Mouse (Mus musculus) CH12.LX (cell line): ENCODE measurements around the gene Rnf8. TPM values are rescaled to one million over a fixed set of nuclear protein-coding genes. Genes with fewer than 3 reads are reported as not detected.

Source experiments
- DNase-seq: peaks from one replicate; pipeline ENCODE4 v3.0.0-alpha.2; 2013; ENCODE audit errors: extremely low read depth
- H3K27ac ChIP-seq: 2 replicates; pipeline ENCODE4 v1.5.1; 2012; ENCODE audit warnings: low read depth, mild to moderate bottlenecking, control low read depth, moderate library complexity; ENCODE audit not compliant: insufficient read depth
- H3K27me3 ChIP-seq: replicated peaks from 2 replicates; pipeline ENCODE3; 2012; ENCODE audit warnings: inconsistent platforms
- H3K36me3 ChIP-seq, 2 experiments: replicated peaks in 1 of 2; 2 replicates each; pipeline versions ENCODE3 to v1.6.1; 2012; ENCODE audit warnings: inconsistent platforms in 1 of 2, low read length in 1 of 2, mild to moderate bottlenecking in 1 of 2, mixed read lengths in 1 of 2, moderate library complexity in 1 of 2; ENCODE audit not compliant: control insufficient read depth in 1 of 2, insufficient read depth in 1 of 2
- H3K4me1 ChIP-seq, 2 experiments: 2 replicates each; pipeline ENCODE4 v1.6.1; 2012; ENCODE audit warnings: inconsistent platforms in 1 of 2, moderate library complexity in 1 of 2; ENCODE audit not compliant: insufficient read depth in 2 of 2, control insufficient read depth in 1 of 2
- H3K4me2 ChIP-seq: 2 replicates; pipeline ENCODE4 v1.6.1; 2012; ENCODE audit warnings: low read depth, mild to moderate bottlenecking, control low read depth; ENCODE audit not compliant: poor library complexity, insufficient read depth, severe bottlenecking
- H3K4me3 ChIP-seq, 3 experiments: fragments of 150-350 bp in 1 of 3; sonication (generic) in 1 of 3; replicated peaks in 1 of 3; 2 replicates each; pipeline versions ENCODE3 to v1.5.1; 2011 to 2012; ENCODE audit warnings: low read depth in 2 of 3, low read length in 2 of 3, mild to moderate bottlenecking in 2 of 3, moderate library complexity in 2 of 3, control low read depth in 1 of 3, improper control_type of control experiment in 1 of 3, inconsistent platforms in 1 of 3, mixed read lengths in 1 of 3; ENCODE audit not compliant: poor library complexity in 1 of 3
- H3K79me2 ChIP-seq: replicated peaks from 2 replicates; pipeline ENCODE4 v1.6.1; 2012; ENCODE audit warnings: mild to moderate bottlenecking, moderate library complexity; ENCODE audit not compliant: control insufficient read depth, poor library complexity, insufficient read depth, severe bottlenecking; ENCODE audit errors: extremely low read depth
- H3K9ac ChIP-seq: 2 replicates; pipeline ENCODE4 v1.6.1; 2012; ENCODE audit warnings: low read depth, mild to moderate bottlenecking, control low read depth, moderate library complexity; ENCODE audit not compliant: insufficient read depth
- H3K9me3 ChIP-seq: replicated peaks from 2 replicates; pipeline ENCODE3; 2012; ENCODE audit warnings: low read length, inconsistent platforms, mixed read lengths
- BHLHE40 ChIP-seq: IDR thresholded peaks from 2 replicates; pipeline ENCODE4 v1.6.1; 2011; ENCODE audit warnings: mild to moderate bottlenecking, low read depth, low read length, improper control_type of control experiment
- CHD1 ChIP-seq: IDR thresholded peaks from 2 replicates; pipeline ENCODE4 v1.6.1; 2012; ENCODE audit warnings: low read depth, low read length, improper control_type of control experiment, inconsistent platforms
- EP300 ChIP-seq: IDR thresholded peaks from 2 replicates; pipeline ENCODE4 v1.6.1; 2011; ENCODE audit warnings: low read length, improper control_type of control experiment
- ETS1 ChIP-seq: conservative IDR thresholded peaks from 2 replicates; pipeline ENCODE4 v1.6.1; 2012; ENCODE audit warnings: low read depth, mild to moderate bottlenecking, inconsistent platforms, low read length, improper control_type of control experiment, moderate library complexity
- IRF4 ChIP-seq: IDR thresholded peaks from 2 replicates; pipeline ENCODE4 v1.6.1; 2014; ENCODE audit warnings: low read depth, mild to moderate bottlenecking, inconsistent platforms, low read length, improper control_type of control experiment
- JUND ChIP-seq: conservative IDR thresholded peaks from 2 replicates; pipeline ENCODE4 v1.6.1; 2011; ENCODE audit warnings: low read depth, low read length, improper control_type of control experiment
- MAFK ChIP-seq: IDR thresholded peaks from 2 replicates; pipeline ENCODE4 v1.6.1; 2011; ENCODE audit warnings: low read length, improper control_type of control experiment; ENCODE audit not compliant: insufficient replicate concordance
- MEF2A ChIP-seq: IDR thresholded peaks from 2 replicates; pipeline ENCODE4 v1.6.1; 2014; ENCODE audit warnings: low read depth, mild to moderate bottlenecking, inconsistent platforms, low read length, improper control_type of control experiment, borderline replicate concordance
- MXI1 ChIP-seq: IDR thresholded peaks from 2 replicates; pipeline ENCODE4 v1.6.1; 2011; ENCODE audit warnings: mild to moderate bottlenecking, low read depth, low read length, improper control_type of control experiment
- NELFE ChIP-seq: IDR thresholded peaks from 2 replicates; pipeline ENCODE4 v1.6.1; 2011; ENCODE audit warnings: low read depth, low read length, improper control_type of control experiment
- POLR2AphosphoS2 ChIP-seq: IDR thresholded peaks from 2 replicates; pipeline ENCODE4 v1.6.1; 2011; ENCODE audit warnings: low read depth, low read length, improper control_type of control experiment
- SMC3 ChIP-seq: IDR thresholded peaks from 2 replicates; pipeline ENCODE4 v1.6.1; 2011; ENCODE audit warnings: low read depth, low read length, improper control_type of control experiment
- TBP ChIP-seq: conservative IDR thresholded peaks from 2 replicates; pipeline ENCODE4 v1.6.1; 2011; ENCODE audit warnings: low read depth, low read length, improper control_type of control experiment
- UBTF ChIP-seq: IDR thresholded peaks from 2 replicates; pipeline ENCODE4 v1.6.1; 2012; ENCODE audit warnings: low read depth, mild to moderate bottlenecking, inconsistent platforms, low read length, improper control_type of control experiment, moderate library complexity
- USF1 ChIP-seq: IDR thresholded peaks from 2 replicates; pipeline ENCODE4 v1.6.1; 2014; ENCODE audit warnings: low read depth, mild to moderate bottlenecking, inconsistent platforms, low read length, improper control_type of control experiment
- USF2 ChIP-seq: conservative IDR thresholded peaks from 2 replicates; pipeline ENCODE4 v1.6.1; 2011; ENCODE audit warnings: low read depth, low read length, improper control_type of control experiment
- ZNF384 ChIP-seq: IDR thresholded peaks from 2 replicates; pipeline ENCODE4 v1.6.1; 2012; ENCODE audit warnings: low read depth, low read length, improper control_type of control experiment, inconsistent platforms
- dilution Hi-C: fragments of 300-500 bp; cut with MboI; formaldehyde crosslinking; loops from 2 replicates; pipeline ENCODE4 v1.14.3; 2020; ENCODE audit warnings: low sequenced_read_pairs; ENCODE audit not compliant: extremely low pct_unique_long_range_greater_than_20kb, extremely low pct_ligation_motif_present
- in situ Hi-C: fragments of 300-500 bp; cut with MboI; formaldehyde crosslinking; loops from 3 replicates; pipeline ENCODE4 v1.14.3; 2019; ENCODE audit warnings: low sequenced_read_pairs, low pct_ligation_motif_present, low pct_unique_long_range_greater_than_20kb, mixed read lengths
- polyA plus RNA-seq: library from polyadenylated mRNA; unstranded; fragments of >175 nt; gene quantifications from 2 replicates; pipeline ENCODE4 v1.2.1, GENCODE M21; 2012; ENCODE audit warnings: low read depth; ENCODE audit not compliant: insufficient read length
- total RNA-seq, 2 experiments: library from RNA; depleted of rRNA; stranded (reverse); fragments of 300-350 nt in 1 of 2; fragments of >200 nt in 1 of 2; gene quantifications; 2 replicates each; pipeline ENCODE4 v1.2.3; 2012 to 2014

Rnf8 gene
- total and polyA plus RNA-seq, 3 experiments, result 29.9 to 38.8 (median 35.4) TPM

GRCm38 (mm10) chr17:29632312-29632711 is 17.7 kb downstream of the Rnf8 start:
- peaks cover 68 to 93% of the 10 kb centered on the region in 2 experiments for H3K36me3 ChIP-seq
- no peak overlapping the region for H3K4me2 ChIP-seq
- no peaks in the 10 kb centered on the region for H3K27me3 ChIP-seq
- H3K4me1 ChIP-seq, result 0 out of 4 replicates have a peak, but pooled peaks cover 0 to 2% of the 10 kb centered on the region in 2 experiments
- TF ChIP-seq SMC3 (no peak), USF1 (no peak), EP300 (no peak), USF2 (no peak), TBP (no peak), BHLHE40 (no peak), ETS1 (no peak)
- no peak overlapping the region for H3K4me3 ChIP-seq
- no peak overlapping the region for H3K27ac ChIP-seq
- no peak for DNase-seq
- dilution Hi-C loops, result no loop called here
- no peak overlapping the region for H3K9ac ChIP-seq
- H3K79me2 ChIP-seq, result no peaks in the 10 kb centered on the region
- in situ Hi-C loops, result no loop called here
- no peaks in the 10 kb centered on the region for H3K9me3 ChIP-seq

GRCm38 (mm10) chr17:29635492-29635891 is 20.9 kb downstream of the Rnf8 start:
- Histone ChIP-seq H3K79me2 (no peaks in the 10 kb centered on the region), H3K9me3 (no peaks in the 10 kb centered on the region)
- dilution Hi-C loops, result no loop called here
- in situ Hi-C loops, result no loop called here
- TF ChIP-seq CHD1 (no peak), ZNF384 (no peak), ETS1 (no peak), TBP (no peak), USF2 (no peak), JUND (no peak), UBTF (no peak), MEF2A (no peak), IRF4 (no peak), MXI1 (no peak), MAFK (no peak), NELFE (no peak), POLR2AphosphoS2 (no peak)
- TF ChIP-seq, all 38 proteins: peak for 0
- no peak for DNase-seq
- Histone ChIP-seq H3K4me2 (no peak overlapping the region), H3K27ac (no peak overlapping the region), H3K9ac (no peak overlapping the region), H3K36me3 (peaks cover 69 to 91% of the 10 kb centered on the region in 2 experiments), H3K27me3 (no peaks in the 10 kb centered on the region), H3K4me3 (no peak overlapping the region), H3K4me1 (0 out of 4 replicates have a peak, but pooled peaks cover 0 to 2% of the 10 kb centered on the region in 2 experiments)
